Mouse (Mus musculus) adrenal gland, adult 10 weeks (tissue): ENCODE data around the gene Gm14597. TPM values are rescaled to one million over a fixed set of nuclear protein-coding genes. Genes with fewer than 3 reads are reported as not detected.

ENCODE experiments used
- polyA plus RNA-seq: library from polyadenylated mRNA; stranded (reverse); fragments of 350-450 nt; fragmentation: Illumina TruSeq; extraction: RNeasy Lipid Tissue Mini Kit (QIAGEN cat#74804); gene quantifications from one replicate; pipeline ENCODE4 v1.2.3, GENCODE M21; 2014; ENCODE audit warnings: low read depth, low replicate concordance

Gm14597 gene
- 2.3 TPM for polyA plus RNA-seq

DNA sequence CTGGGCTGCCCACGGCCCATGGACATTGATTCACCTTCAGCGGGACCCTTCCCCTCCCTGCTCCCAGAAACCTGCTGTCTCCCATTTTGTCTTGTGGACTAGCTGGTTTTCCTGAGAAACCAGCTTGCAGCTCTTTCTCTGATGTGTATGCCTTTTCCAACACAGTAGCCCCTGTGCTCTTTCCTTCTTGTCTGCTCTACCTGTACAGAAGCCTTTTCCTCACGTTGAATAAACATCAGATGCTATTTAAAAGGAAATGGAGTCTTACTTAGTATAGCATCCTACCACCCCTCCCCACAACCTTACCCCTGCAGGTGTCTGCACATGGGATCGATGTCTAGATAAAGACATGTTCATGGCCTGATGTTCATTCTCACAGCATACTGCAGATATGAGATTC lies at the start of gene Gm14597:
Gene Gm14597 (minus strand): TSS at position 101 of the 400 bp plus-strand sequence.

DNA sequence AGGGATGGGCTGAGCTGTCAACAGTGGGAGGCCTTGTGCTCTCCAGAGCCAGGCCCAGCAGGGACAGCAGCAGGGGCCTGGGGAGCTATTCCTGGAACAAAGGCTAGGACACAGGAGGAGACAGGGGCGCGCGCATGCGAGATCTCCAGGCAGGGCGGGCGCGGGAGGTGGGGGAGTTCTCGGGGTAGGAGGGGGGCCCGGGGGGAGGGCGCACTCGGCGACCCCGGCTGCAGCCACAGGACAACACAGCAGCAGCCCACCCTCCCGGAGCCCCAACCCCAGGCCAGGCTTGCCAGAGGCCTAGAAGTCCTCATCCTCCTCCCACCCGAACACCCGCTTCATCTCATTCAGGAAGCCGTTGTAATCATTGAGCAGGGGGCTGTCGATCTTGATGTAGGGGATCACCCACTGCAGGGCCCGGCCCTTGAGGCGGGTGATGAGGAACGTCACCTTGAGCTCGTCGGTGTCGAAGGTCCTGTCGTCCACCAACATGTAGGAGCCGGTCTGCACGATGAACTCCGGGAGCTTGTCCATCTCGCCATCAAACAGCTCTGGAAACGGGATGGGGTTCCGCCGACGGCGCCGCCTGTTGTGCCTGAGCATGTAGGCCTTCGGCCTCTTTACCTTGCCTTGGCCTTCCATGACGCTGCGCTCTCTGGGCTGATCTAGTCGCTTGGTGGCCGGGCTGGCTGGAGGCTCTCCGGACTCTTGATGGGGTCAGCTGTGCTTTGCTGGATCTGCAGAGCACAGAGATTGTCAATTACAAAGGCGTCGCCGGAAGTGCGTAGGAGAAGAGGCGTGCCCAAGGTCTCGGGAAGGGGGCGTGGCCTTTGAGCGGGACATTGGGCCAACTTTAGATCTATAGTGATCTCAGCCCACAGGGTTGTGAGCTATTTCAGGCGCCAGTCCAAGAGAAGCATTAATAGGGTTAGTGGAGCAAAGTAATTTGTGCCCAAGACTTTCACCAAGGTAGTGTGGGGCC lies 34.5 kb upstream of the Gm14597 start, which contains the start of gene Rtl8a:
Gene Rtl8a (minus strand): TSS at position 703 of the 982 bp plus-strand sequence.

DNA sequence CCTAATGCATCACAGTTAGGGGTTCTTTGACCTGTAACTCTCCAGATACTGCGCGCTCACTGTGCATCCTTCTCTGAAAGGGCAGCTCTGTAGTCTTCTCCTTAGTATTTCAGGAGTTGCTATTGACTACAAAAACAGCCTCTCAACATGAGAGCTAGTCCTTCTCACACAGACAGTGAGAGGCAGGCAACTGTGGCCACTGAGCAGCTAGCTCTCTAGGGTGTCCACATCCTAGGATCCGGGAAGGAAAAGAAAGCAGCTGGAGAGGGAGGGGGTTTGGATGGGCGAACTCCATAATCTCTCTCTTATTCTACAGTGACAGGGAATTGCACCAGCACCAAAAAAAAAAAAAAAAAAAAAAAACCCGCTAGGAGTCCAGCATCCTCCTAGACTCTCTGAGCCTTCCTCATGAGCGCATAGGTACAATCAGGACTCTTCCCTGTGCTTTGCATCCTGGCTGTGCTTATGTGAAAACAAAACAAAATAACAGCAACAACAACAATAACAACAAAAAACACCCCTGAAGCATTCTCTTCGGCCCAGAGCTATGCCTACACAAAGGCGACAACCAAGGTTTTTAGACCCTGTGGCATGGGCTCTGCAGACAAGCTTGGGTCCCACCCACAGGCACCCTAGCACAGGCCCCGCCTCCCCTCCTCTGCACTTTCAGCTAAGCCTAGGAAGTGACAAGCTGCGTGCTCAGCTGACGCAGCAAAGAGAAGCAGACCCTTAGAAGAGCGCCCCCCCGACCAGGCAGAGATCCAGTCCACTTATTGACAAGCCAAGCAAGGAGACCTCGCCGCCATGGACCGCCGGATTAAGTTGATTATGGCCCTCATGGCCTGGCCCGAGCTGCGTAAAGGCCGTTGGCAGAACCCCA lies 1.3 kb downstream of the Gm14597 start, which contains the start of gene Rtl8c:
Gene Rtl8c (plus strand): TSS at position 791 of the 880 bp plus-strand sequence.

Other genes starting within 250 kb of the Gm14597 start
- gene Mospd1, start 238.5 kb downstream of the Gm14597 start, polyA plus RNA-seq = 94.4 TPM
- gene Etd, start 174.1 kb downstream of the Gm14597 start, polyA plus RNA-seq = not detected
- not detected for gene Rtl8c, start 947 bp downstream of the Gm14597 start, polyA plus RNA-seq
- gene Rtl8a, start 34.7 kb upstream of the Gm14597 start, polyA plus RNA-seq = 26.5 TPM
- gene Rtl8b, start 61.4 kb upstream of the Gm14597 start, polyA plus RNA-seq = 6.9 TPM
- gene 4930502E18Rik, start 115.8 kb upstream of the Gm14597 start, polyA plus RNA-seq = 1.4 TPM
- gene 1700013H16Rik, start 148.9 kb upstream of the Gm14597 start, polyA plus RNA-seq = not detected
- gene Zfp36l3, start 167.4 kb upstream of the Gm14597 start, polyA plus RNA-seq = not detected
- 12.1 TPM for gene Xlr, start 188.7 kb upstream of the Gm14597 start, polyA plus RNA-seq